Mouse (Mus musculus): Measurements from ENCODE around the gene Prnp.

DNA sequence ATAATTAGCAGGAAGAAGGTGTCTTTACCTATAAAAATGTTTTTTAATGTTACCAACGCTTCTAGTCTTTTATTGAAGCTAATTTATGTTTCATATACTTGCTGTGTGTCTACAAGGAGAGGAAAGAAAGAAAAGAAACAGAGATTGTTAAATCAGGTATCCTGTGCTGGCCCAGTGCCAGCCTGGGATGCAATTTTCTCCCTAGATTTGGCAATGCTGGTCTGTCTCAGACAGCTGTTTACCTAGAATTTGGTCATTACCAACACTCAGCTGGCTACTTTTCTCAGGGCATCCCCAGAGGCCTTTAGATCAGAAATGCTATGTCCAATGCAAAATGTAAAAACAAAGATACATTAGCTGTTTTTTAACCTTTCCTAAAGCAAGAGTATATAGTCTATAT lies 36.4 kb upstream of the Prnp start:
- no peak for TF ChIP-seq CTCF (IDR thresholded peaks at IDR 0.05; ENCODE audit: borderline replicate concordance, control insufficient read depth, extremely low read depth, insufficient read depth, low read length, poor library complexity)
- TF ChIP-seq POLR2A (IDR thresholded peaks at IDR 0.05; ENCODE audit: control insufficient read depth, extremely low read depth, insufficient read depth, low read length, poor library complexity): no peak
